Mouse (Mus musculus) neutrophil, adult 5-6 weeks (primary cell): ENCODE data around the gene Erich4. TPM values are rescaled to one million over a fixed set of nuclear protein-coding genes. Genes with fewer than 3 reads are reported as not detected.

ENCODE experiments used
- ATAC-seq: fragments of 151-379, 151-347 bp; 2 replicates; pipeline ENCODE4 v1.8.0; 2017; ENCODE audit warnings: mild to moderate bottlenecking, moderate TSS enrichment; ENCODE audit not compliant: insufficient number of reproducible peaks, poor library complexity, low FRiP score, severe bottlenecking; ENCODE audit errors: extremely low read depth
- total RNA-seq: library from RNA; stranded (forward); fragments of 200-1000 nt; gene quantifications from 2 replicates; pipeline ENCODE4 v1.2.3, GENCODE M21; 2017

The Erich4 gene
- total RNA-seq, 1 experiment from 2014 or later, result not detected

DNA sequence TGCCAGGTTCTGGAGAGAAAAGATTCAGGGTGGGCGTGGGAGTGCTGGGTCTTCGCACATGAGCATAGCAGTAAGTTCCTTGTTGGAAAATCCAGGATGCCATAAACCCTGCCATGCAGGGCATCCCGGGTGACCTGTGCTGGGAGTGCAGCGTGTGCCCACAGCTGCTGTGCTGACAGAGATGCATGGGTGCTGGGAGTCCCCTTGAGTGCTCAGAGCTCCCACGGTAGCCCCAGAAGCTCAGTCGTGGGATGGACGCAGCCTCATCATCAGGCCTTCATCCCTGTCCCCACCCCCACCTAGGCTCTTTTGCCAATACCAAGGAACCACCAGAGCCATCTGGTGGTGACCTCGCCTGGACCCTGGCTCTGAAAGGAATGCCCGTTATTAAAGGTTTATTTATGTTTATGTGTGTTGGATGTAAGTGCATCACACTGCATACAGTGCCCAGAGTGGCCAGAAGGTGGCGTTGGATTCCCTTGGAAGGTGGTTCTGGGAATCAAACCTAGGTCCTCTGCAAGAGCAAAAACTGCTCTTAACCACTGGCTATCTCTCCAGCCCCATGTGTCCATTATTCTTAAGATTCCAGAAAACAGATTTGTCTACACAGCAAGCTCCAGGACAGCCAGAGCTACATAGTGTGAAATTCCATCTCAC is 10.0 kb upstream of the Erich4 start:
- peak; percentile 39; the same call in 1 of the 2 replicates for ATAC-seq

DNA sequence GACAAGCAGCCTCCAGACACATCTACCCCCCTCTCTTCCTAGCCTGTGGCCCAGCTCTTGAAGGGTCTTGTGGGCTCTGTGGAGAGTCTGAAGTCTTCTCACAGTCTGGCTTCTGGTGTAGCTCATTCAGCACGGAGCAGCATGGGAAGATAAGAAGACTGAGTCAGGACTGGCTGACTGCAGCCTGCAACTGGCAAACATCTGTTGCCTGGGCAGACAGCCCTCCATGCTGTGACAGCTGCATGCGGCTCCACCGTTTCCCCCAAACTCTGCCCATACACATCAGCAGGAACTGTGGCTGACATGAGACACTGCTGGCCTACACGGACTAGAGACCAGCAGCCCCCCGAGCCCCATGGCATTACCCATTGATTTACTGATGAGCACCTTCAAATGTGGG is 9.2 kb upstream of the Erich4 start:
- ATAC-seq, result no peak

GRCm38 (mm10) chr7:25623857-25624370 is 8.2 kb upstream of the Erich4 start:
- no peak for ATAC-seq

- no peak for ATAC-seq
These were observed 5.1 kb upstream of the Erich4 start for GRCm38 (mm10) chr7:25620751-25621150.

GRCm38 (mm10) chr7:25620101-25620500 is 4.4 kb upstream of the Erich4 start:
- ATAC-seq, result no peak

- no peak for ATAC-seq
These were observed 4.0 kb upstream of the Erich4 start for GRCm38 (mm10) chr7:25619722-25619991.

DNA sequence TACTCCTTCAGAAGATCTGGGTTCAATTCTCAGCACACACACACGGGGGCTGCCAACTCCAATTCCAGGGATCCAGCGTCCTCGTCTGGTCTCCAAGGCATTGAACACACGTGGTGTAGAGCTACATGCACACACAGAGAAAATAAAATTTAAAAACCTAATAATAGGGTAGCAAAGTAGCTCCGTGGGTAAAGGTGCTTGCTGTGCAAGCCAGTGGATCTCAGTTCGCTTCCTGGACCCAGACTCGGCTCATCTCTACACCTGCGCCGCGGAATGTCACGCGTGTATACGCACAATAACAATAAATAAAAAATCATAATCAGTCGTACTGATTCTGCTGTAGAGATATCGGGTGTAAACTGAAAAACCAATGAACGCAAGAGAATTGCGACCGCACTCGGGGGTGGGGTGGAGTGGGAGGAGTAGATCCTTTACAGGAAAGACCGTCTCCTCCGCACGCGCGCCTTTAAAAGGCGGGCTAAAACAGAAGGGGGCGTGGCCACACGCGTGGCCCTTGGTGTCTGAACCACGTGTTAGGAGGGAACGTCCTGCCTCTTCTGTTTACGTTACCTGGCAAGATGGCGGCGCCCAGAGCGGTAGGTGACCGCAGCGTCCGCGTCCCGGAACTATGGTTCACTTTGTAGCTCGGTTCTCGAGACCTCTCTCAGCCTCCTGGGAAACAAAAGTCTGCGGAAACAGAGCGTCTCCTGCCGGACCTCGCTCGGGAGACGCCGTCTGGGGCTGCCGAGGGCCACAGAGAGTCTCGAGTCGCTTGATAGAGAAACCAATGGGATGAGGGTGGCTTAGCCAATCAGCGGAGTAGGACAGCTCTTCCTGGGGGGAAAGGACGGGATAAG is 3.4 kb upstream of the Erich4 start, which contains the start of gene Dmac2:
Dmac2 (plus strand) TSS at position 550 of the 857 bp plus-strand sequence.
- peak; percentile 97 for ATAC-seq

DNA sequence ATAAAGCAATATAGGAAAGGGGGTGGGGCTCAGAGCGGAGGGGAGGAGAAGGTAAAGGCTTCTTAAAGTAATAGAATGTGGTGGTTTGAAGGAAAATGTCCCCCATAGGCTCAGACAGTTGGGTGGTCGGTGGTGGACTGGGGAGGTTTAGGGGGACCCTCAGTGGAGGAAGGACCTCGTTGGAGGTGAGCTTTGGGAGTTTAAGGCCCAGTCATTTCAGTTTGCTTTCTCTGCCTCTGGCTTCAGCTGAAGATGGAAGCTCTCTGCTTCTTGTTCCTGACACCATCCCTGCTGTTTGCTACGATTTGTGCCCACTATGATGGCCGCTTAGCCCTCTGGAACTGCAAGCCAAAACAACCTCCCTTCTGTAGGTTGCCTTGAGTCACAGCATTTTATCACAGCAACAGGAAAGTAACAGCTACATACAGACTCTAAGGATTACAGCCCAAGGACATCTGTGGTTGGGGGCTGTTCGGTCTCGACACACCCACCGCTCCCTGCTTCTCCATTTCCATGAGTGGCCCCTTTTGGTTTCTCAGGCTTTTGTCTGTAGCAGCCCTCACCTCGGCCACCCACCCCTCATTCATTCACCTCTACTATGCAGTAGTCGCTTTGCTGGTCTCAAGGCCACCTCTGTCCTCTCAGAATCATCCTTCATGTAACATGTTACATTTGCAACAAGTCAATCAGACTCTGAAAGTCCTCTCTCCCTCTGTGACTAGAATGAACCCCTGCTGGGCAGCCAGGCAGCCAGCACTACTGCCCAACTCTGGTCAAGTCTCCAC is 1.9 kb upstream of the Erich4 start:
- no peak for ATAC-seq

DNA sequence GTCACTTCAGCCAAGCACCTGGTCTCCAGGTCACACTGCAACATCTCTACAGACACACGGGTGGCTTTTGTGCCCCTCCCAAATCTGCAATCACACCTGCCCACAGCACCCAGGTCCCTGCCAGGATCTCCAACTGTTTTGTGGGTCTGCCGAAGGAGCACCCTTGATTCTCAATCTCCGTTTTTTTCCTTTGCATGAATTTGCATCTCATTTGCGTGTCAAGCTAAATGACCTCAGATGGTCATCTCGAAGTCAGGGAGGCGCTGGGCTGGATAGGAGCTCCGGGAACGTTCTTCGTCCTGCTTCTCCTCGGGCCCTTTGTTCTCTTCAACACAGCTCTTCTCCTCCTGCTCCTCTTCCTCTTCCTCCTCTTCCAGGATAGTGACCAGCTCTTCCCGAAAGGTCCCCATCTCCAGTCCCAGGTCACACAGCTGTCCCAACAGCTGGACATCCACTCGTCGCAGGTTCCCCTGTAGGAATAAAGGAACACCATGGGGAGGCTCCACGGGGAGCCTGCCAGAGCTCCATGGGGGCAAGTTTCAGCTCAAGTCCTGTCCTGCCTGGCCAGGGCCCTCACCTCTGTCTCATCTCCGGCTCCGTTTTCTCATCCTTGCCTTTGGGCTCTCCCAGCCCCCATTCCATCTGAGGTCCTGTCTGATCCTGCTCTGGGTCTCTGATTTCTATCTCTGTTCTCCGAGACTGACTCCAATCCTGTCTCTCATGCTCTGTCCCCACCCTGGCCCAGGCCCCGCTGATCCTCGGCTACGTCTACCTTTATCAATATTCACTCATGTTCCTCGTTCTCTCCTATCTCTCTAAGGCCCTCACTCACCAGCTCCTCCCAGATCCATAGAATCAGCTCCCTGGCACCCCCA is 624 bp downstream of the Erich4 start:
- no peak for ATAC-seq

- ATAC-seq, result no peak
These were observed 1.6 kb downstream of the Erich4 start for GRCm38 (mm10) chr7:25614086-25614485.

- ATAC-seq, result no peak
These were observed 4.2 kb downstream of the Erich4 start for GRCm38 (mm10) chr7:25611501-25611900.

GRCm38 (mm10) chr7:25610056-25610455 is 5.6 kb downstream of the Erich4 start:
- no peak for ATAC-seq

DNA sequence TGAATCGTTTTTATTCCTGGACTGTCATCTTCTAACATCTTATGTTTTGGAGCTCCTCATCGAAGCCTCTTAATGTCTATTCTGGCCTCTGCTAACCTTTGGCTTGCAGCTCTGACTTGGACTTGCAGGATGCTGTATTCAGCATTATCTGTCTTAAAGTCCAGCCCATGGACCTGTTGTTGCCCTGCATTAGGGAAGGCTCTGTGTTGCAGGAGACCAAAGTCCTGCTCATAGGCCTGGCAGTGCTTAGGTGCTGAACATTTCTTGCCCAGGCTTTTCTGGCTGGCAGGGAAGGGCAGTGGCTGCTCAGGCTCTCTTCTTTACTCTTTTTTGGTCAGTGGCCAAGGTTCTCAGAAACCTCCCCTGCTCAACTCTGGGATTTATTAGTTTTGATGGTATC is 8.5 kb downstream of the Erich4 start:
- ATAC-seq, result no peak

- ATAC-seq, result peak; percentile 39
These were observed 9.0 kb downstream of the Erich4 start for GRCm38 (mm10) chr7:25606625-25607063.

DNA sequence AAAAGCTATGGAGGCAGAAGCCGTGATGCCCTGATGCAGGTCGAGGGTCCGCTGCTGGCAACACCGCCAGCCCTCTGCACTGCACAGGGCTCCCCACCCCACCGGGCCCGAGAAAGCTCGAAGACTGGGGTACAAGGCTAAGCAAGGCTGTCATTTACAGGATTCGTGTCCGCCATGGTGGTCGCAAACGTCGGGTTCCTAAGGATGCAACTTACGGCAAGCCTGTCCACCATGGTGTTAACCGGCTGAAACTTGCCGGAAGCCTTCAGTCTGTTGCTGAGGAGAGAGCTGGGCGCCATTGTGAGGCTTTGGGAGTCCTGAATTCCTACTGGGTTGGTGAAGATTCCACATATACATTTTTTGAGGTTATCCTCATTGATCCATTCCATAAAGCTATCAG is 14.3 kb downstream of the Erich4 start:
- ATAC-seq, result no peak

DNA sequence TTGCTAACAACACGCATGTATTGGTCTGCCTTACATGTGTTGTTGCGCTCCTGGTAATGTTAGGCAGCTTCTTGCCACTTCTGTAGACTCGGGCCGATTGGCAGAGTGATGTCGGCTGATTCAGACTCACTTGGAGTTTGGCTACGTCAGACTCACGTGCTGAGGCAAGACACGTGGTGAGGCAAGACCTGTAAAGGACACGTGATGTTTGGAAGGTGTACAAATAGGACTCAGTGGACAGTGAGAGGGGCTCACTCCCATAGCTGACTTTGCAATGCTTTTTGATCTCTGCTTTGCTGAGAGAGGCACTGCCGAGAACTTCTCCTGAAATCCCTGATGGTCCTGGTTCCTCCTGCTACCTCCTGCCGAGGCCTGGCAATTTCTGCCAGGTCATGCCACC is 15.0 kb downstream of the Erich4 start:
- no peak for ATAC-seq

DNA sequence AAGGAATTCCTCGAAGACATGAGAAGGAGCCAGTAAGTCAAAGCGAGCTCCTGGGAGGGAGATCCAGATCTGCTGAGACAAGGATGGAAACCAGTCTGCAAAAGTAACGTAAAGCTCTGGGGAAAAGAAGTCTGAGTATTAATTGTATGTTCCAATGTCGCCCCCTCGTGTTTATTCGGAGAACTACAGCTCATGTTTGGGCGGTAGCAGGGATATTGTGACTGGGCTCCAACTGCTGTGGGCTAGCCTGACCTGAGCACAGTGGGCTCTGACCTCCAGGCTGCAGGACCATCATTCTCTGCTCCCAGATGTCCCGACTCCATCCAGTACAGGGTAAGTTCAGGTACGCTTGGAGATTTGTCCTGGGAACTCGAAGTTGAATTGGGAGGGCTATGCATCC is 16.0 kb downstream of the Erich4 start:
- peak; percentile 88 for ATAC-seq

DNA sequence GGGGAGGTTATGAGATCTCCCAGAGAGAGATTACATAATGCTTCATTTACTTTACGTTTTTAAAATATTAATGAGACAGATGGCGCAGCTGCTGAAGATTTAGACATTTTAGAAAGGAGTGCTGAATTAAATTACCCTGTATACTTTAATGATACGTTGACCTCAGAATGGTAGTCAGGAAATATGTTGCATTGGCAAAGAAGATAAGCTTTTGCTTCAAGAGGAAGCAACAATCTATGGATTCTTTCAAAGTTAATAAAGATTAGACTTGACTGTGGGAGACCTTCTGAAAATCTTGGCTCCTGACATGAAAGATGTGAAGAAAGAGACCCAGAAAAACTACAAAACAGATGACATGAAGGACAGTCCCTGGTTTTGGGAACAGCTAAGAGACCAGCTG is 21.8 kb downstream of the Erich4 start:
- ATAC-seq, result no peak

GRCm38 (mm10) chr7:25591226-25591625 is 24.5 kb downstream of the Erich4 start:
- no peak for ATAC-seq
